Mouse (Mus musculus): ENCODE measurements around the gene Slc34a3.

Slc34a3 gene

GRCm38 (mm10) chr2:25246183-25247072 lies 12.3 kb upstream of the Slc34a3 start, which contains the start of gene AL732309.1:
TSS of gene AL732309.1 (minus strand) at chr2:25246863.
- DNase-seq: no peak

GRCm38 (mm10) chr2:25244144-25244543 lies 10.0 kb upstream of the Slc34a3 start:
- no peak for DNase-seq

GRCm38 (mm10) chr2:25243342-25243741 lies 9.2 kb upstream of the Slc34a3 start:
- DNase-seq: no peak

DNA sequence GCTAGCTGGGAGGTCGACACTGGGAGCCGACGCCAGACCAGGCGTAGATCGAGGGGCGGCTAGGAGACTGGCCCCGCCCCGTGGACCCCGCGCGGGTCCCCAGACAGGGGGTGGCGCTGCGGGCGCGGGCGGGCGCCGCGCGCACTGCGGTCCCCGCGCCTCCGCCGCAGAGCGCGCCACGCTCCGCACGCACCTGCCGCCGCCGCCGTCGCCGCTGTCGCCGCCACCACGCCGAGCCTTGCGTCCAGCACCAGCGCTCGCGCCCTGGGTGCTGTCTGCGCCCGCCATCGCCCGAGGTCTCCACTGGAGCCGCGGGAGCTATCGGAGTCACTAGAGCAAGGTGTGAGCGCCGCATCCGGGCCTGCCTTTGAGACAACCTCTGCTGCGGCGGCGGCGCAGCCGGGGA lies 7.9 kb upstream of the Slc34a3 start, which contains the start of the genes Rnf208 and Cysrt1:
Gene Rnf208, plus strand, starts transcription at position 155 of the 406 bp plus-strand sequence.
Gene Cysrt1, minus strand, starts transcription at position 352 of the 406 bp plus-strand sequence.
- peak; percentile 33 for DNase-seq

DNA sequence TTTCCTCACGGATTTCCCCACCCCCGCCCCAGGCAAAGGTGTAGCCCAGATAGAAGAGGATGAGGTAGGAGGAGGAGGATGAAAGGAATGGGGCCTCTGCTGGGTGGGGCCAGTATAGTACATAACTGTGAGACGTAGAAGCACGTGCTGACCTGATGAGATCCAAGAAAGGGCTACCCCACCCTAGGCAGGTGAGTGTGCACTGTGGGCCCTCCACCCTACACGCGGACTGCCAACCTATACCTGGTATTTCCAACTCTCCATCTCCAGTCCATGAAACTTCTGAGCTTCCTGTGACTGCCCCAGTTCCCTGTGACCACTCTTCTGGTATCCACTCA lies 7.2 kb upstream of the Slc34a3 start:
- no peak for DNase-seq

GRCm38 (mm10) chr2:25240723-25241437 lies 6.7 kb upstream of the Slc34a3 start:
- DNase-seq: peak; percentile 43

- no peak for DNase-seq
Observed at GRCm38 (mm10) chr2:25240310-25240709, 6.1 kb upstream of the Slc34a3 start.

GRCm38 (mm10) chr2:25239766-25240165 lies 5.6 kb upstream of the Slc34a3 start:
- no peak for DNase-seq

GRCm38 (mm10) chr2:25238106-25238505 lies 3.9 kb upstream of the Slc34a3 start:
- no peak for DNase-seq

GRCm38 (mm10) chr2:25237522-25237921 lies 3.4 kb upstream of the Slc34a3 start:
- no peak for DNase-seq

DNA sequence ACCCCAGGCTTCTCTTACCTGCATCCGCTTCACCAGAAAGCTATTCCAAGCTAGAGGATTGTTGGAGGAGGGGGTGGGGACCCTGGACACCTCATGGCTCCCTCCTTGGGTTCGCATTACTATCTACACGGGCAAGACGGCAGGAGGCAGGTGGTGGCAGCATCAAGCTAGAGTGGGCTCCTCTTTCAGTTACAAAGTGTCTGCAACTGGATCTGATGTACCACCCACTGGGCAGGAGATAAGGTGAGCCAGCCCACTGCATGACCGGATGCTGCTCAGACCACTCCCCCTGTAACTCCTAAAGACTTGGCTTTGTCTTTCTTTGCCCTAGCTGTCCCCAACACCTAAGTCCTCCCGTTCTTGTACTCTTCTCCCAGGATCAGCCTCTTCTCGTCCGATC lies 2.5 kb upstream of the Slc34a3 start, which contains the start of gene Rnf224:
Gene Rnf224, minus strand, starts transcription at position 174 of the 400 bp plus-strand sequence.
- DNase-seq: no peak

- no peak for DNase-seq
Observed at GRCm38 (mm10) chr2:25234551-25235220, 522 bp upstream of the Slc34a3 start.

DNA sequence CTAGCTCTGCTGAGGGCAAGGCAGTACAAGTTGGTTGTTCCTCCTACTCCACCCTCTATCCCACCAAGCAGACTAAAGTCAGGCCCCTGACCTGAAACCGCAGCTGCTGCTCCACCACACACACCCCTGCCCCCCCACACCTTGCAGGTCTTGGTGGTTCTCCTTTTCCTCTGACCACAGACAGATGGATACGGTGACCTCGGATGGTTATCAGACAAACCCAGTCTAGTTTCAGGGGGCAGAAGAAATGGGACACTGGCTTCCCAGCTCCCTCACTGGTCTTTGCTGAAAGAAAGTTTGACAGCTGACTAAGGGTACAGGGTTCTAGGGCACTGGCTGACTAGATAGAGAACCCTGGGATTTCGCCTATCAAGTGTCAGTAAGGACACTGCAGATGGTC lies 743 bp downstream of the Slc34a3 start:
- no peak for DNase-seq

DNA sequence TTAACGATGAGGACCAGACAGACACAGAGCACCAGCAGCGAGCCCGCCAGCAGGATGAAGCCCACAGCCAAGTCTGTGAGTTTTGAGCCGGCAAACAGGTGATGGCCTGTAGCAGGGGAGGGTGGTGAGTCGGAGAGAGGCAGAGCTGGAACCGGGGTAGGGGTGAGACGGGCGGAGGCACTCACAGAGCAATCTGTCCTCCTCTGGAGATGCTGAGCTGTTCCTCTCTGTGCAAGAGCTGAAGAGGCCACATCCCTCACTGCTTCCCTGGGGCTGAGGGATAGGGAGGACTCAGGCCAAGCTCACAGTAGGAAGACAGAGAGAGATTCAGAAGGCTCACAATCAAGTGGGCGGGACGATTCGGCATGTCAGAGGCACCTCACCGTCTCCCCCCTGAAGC lies 3.1 kb downstream of the Slc34a3 start:
- no peak for DNase-seq

- no peak for DNase-seq
Observed at GRCm38 (mm10) chr2:25230581-25230980, 3.6 kb downstream of the Slc34a3 start.

DNA sequence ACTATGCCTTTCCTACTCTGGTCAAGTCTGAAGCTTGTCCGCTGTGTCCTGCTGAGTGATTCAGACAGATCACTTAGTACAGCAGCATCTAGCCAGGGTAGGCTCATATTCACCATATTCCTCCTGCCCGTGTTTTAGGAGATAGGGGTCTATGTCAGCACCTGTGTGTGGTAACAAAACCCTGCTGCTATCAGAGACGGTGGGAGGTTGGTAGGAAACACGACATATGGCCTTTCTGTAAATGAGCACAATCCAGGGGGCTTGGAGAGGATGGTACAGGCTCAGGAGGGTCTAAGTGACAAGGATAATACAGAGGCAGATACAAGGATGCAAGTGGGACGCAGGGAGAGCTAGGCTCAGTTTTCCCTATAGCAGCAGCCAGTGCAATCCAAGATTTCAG lies 4.6 kb downstream of the Slc34a3 start:
- no peak for DNase-seq

GRCm38 (mm10) chr2:25228995-25229530 lies 5.1 kb downstream of the Slc34a3 start:
- no peak for DNase-seq

- peak; percentile 88 for DNase-seq
Observed at GRCm38 (mm10) chr2:25228431-25228889, 5.7 kb downstream of the Slc34a3 start.

GRCm38 (mm10) chr2:25227406-25227805 lies 6.8 kb downstream of the Slc34a3 start:
- DNase-seq: no peak

GRCm38 (mm10) chr2:25226864-25227263 lies 7.3 kb downstream of the Slc34a3 start:
- no peak for DNase-seq

DNA sequence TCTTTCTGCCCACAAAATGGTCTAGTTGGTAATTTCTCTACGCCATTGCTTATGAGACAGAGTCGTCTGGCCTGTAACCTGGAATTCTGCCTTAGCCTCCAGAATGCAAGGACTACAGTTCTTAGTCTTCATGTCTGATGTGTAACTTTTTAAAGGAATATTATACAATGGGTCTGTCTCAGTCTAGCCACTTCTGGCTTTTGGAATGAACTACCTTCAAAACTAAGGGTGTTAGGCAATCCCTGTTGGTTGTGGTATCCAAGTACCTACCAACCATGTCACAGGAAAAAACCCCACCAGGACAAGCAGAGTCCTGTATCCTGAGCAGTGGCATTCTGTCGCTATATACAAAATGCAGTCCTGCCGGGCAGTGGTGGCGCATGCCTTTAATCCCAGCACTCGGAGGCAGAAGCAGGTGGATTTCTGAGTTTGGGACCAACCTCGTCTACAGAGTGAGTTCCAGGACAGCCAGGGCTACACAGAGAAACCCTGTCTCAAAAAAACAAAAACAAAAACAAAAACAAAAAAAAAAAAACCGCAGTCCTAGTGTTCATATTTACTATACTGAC lies 8.3 kb downstream of the Slc34a3 start:
- no peak for DNase-seq
